ENCODE assay signal across 16 mouse cellular contexts in genomic region chr10:95133057-95133456, GRCm38 (mm10).
"Had no signal": no experiment of that assay in that cellular context is flagged by ENCODE, and none has a peak within 500 bp of the region (broad histone marks: within the 10 kb centered on the region; RNA-seq: fewer than 3 reads in every experiment).

No protein-coding gene starts in this region.

- H3K4me1 ChIP-seq: neural tube, embryonic 13.5 days; neural tube, embryonic 15.5 days; stomach, embryonic 15.5 days had no signal

- H3K27me3 ChIP-seq: neural tube, embryonic 13.5 days; neural tube, embryonic 15.5 days; stomach, embryonic 15.5 days had no signal

- H3K9ac ChIP-seq: neural tube, embryonic 13.5 days; neural tube, embryonic 15.5 days; stomach, embryonic 15.5 days had no signal

- DNase-seq: retina, postnatal 1 day; right cerebral cortex, adult 18-20 months; right cerebral cortex, postnatal 14 days; right cerebral cortex, postnatal 25 days; right cerebral cortex, postnatal 4 days; spleen, adult 18-20 months; thymus, adult 18-20 months; thymus, adult 2 months; thymus, postnatal 14 days; thymus, postnatal 25 days; thymus, postnatal 36 days; thymus, postnatal 4 days had no signal

- H3K27ac ChIP-seq: neural tube, embryonic 13.5 days; neural tube, embryonic 15.5 days; stomach, embryonic 15.5 days; stomach, postnatal 0 days had no signal

- H3K36me3 ChIP-seq: neural tube, embryonic 13.5 days; neural tube, embryonic 15.5 days; stomach, embryonic 15.5 days had no signal

- H3K4me2 ChIP-seq: neural tube, embryonic 13.5 days; neural tube, embryonic 15.5 days; stomach, embryonic 15.5 days had no signal

- H3K9me3 ChIP-seq: neural tube, embryonic 13.5 days; neural tube, embryonic 15.5 days; stomach, embryonic 15.5 days had no signal

- H3K4me3 ChIP-seq: neural tube, embryonic 13.5 days; neural tube, embryonic 15.5 days; stomach, embryonic 15.5 days had no signal
